Mouse (Mus musculus) neural tube, embryonic 13.5 days (tissue): Measurements from ENCODE around the gene Theg. TPM values are rescaled to one million over a fixed set of nuclear protein-coding genes. Genes with fewer than 3 reads are reported as not detected.

Experiments
- ATAC-seq: fragments of 200-750 bp; cut with Nextera tagmentation; 2 replicates; pipeline ENCODE4 v1.8.0; 2017; ENCODE audit warnings: low read depth, mild to moderate bottlenecking, moderate TSS enrichment, moderate library complexity
- H3K27ac ChIP-seq: fragments of 300-500 bp; sonication (generic); replicated peaks from 2 replicates; pipeline ENCODE4 v1.5.1; 2015; ENCODE audit warnings: moderate library complexity, mild to moderate bottlenecking, inconsistent platforms
- H3K27me3 ChIP-seq: fragments of 300-500 bp; sonication (generic); 2 replicates; pipeline ENCODE4 v1.6.1; 2015; ENCODE audit warnings: mild to moderate bottlenecking, inconsistent platforms
- H3K36me3 ChIP-seq: fragments of 300-500 bp; sonication (generic); 2 replicates; pipeline ENCODE4 v1.6.1; 2015; ENCODE audit warnings: mild to moderate bottlenecking, inconsistent platforms
- H3K4me1 ChIP-seq: fragments of 300-500 bp; sonication (generic); replicated peaks from 2 replicates; pipeline ENCODE4 v1.6.1; 2015; ENCODE audit warnings: inconsistent platforms
- H3K4me2 ChIP-seq: fragments of 300-500 bp; sonication (generic); 2 replicates; pipeline ENCODE4 v1.6.1; 2015; ENCODE audit warnings: inconsistent platforms, mild to moderate bottlenecking, moderate library complexity
- H3K4me3 ChIP-seq: fragments of 300-500 bp; sonication (generic); 2 replicates; pipeline ENCODE4 v1.5.1; 2015; ENCODE audit warnings: mild to moderate bottlenecking, inconsistent platforms
- H3K9ac ChIP-seq: fragments of 300-500 bp; sonication (generic); 2 replicates; pipeline ENCODE4 v1.6.1; 2015; ENCODE audit warnings: moderate library complexity, mild to moderate bottlenecking, inconsistent platforms
- H3K9me3 ChIP-seq: fragments of 300-500 bp; sonication (generic); 2 replicates; pipeline ENCODE4 v1.6.1; 2016; ENCODE audit warnings: inconsistent platforms
- WGBS: fragments of 180-500 bp; shearing (Covaris S2); methylation state at CpG from one replicate; pipeline ENCODE4 v1.1.7; 2015; 5-methylcytosine and 5-hydroxymethylcytosine counted together
- polyA plus RNA-seq: library from polyadenylated mRNA; unstranded; fragments of >200 nt; fragmentation: Nextera tagmentation; extraction: Ambion mirVana; gene quantifications from 2 replicates; pipeline ENCODE4 v1.2.1, GENCODE M21; 2015

Theg gene
- polyA plus RNA-seq, 1 experiment from 2014 or later, result not detected

GRCm38 (mm10) chr10:79612192-79613135, 25.3 kb upstream of the Theg start:
- no peaks in the 10 kb centered on the region for H3K36me3 ChIP-seq
- peak overlapping the region; percentile 58 for H3K4me3 ChIP-seq
- ATAC-seq, result peak; percentile 25; the same call in 1 of the 2 replicates
- H3K27ac ChIP-seq, result no peak overlapping the region
- H3K9me3 ChIP-seq, result no peaks in the 10 kb centered on the region
- 10% methylated on average over 51 of the region's 51 CpGs for WGBS
- peak overlapping the region; percentile 57 for H3K9ac ChIP-seq
- peak overlapping the region; percentile 93 for H3K4me2 ChIP-seq
- H3K4me1 ChIP-seq, result peaks cover 25% of the 10 kb centered on the region
- peaks cover 33% of the 10 kb centered on the region for H3K27me3 ChIP-seq

GRCm38 (mm10) chr10:79611296-79611695, 24.2 kb upstream of the Theg start:
- Histone ChIP-seq H3K27ac (no peak overlapping the region), H3K4me1 (peaks cover 25% of the 10 kb centered on the region), H3K27me3 (peaks cover 33% of the 10 kb centered on the region), H3K4me3 (no peak overlapping the region), H3K4me2 (no peak overlapping the region), H3K36me3 (no peaks in the 10 kb centered on the region), H3K9ac (no peak overlapping the region), H3K9me3 (no peaks in the 10 kb centered on the region)
- 27% methylated on average over 5 of the region's 5 CpGs for WGBS
- ATAC-seq, result no peak

- Histone ChIP-seq H3K4me1 (peaks cover 25% of the 10 kb centered on the region), H3K4me2 (no peak overlapping the region), H3K36me3 (no peaks in the 10 kb centered on the region), H3K27ac (no peak overlapping the region), H3K9me3 (no peaks in the 10 kb centered on the region), H3K9ac (no peak overlapping the region), H3K4me3 (no peak overlapping the region), H3K27me3 (peaks cover 33% of the 10 kb centered on the region)
- ATAC-seq, result no peak
- 87% methylated on average over 3 of the region's 3 CpGs for whole genome bisulfite sequencing
Measured at GRCm38 (mm10) chr10:79609276-79609675, 22.1 kb upstream of the Theg start.

GRCm38 (mm10) chr10:79607892-79608291, 20.8 kb upstream of the Theg start:
- WGBS, result 43% methylated on average over 2 of the region's 2 CpGs
- Histone ChIP-seq H3K4me1 (peaks cover 13% of the 10 kb centered on the region), H3K9me3 (no peaks in the 10 kb centered on the region), H3K36me3 (no peaks in the 10 kb centered on the region), H3K27me3 (peaks cover 24% of the 10 kb centered on the region), H3K9ac (no peak overlapping the region), H3K4me3 (no peak overlapping the region), H3K4me2 (no peak overlapping the region), H3K27ac (no peak overlapping the region)
- no peak for ATAC-seq

GRCm38 (mm10) chr10:79606537-79606936, 19.4 kb upstream of the Theg start:
- H3K27me3 ChIP-seq, result peaks cover 11% of the 10 kb centered on the region
- no peaks in the 10 kb centered on the region for H3K36me3 ChIP-seq
- H3K4me3 ChIP-seq, result no peak overlapping the region
- no peaks in the 10 kb centered on the region for H3K4me1 ChIP-seq
- H3K4me2 ChIP-seq, result no peak overlapping the region
- no peaks in the 10 kb centered on the region for H3K9me3 ChIP-seq
- no peak for ATAC-seq
- H3K9ac ChIP-seq, result no peak overlapping the region
- 75% methylated on average over 4 of the region's 4 CpGs for WGBS
- H3K27ac ChIP-seq, result no peak overlapping the region

GRCm38 (mm10) chr10:79597936-79598230, 10.8 kb upstream of the Theg start:
- no peak for ATAC-seq
- H3K27me3 ChIP-seq, result peaks cover 15% of the 10 kb centered on the region
- H3K4me2 ChIP-seq, result no peak overlapping the region
- WGBS, result 70% methylated on average over 4 of the region's 4 CpGs
- no peaks in the 10 kb centered on the region for H3K9me3 ChIP-seq
- no peak overlapping the region for H3K4me3 ChIP-seq
- H3K9ac ChIP-seq, result no peak overlapping the region
- H3K27ac ChIP-seq, result no peak overlapping the region
- no peaks in the 10 kb centered on the region for H3K4me1 ChIP-seq
- no peaks in the 10 kb centered on the region for H3K36me3 ChIP-seq

GRCm38 (mm10) chr10:79597051-79597935, 10.2 kb upstream of the Theg start:
- ATAC-seq, result no peak
- 41% methylated on average over 13 of the region's 13 CpGs for WGBS
- Histone ChIP-seq H3K9ac (no peak overlapping the region), H3K9me3 (no peaks in the 10 kb centered on the region), H3K4me1 (no peaks in the 10 kb centered on the region), H3K27ac (no peak overlapping the region), H3K4me3 (no peak overlapping the region), H3K27me3 (peaks cover 15% of the 10 kb centered on the region), H3K36me3 (no peaks in the 10 kb centered on the region), H3K4me2 (no peak overlapping the region)

- Histone ChIP-seq H3K36me3 (no peaks in the 10 kb centered on the region), H3K9ac (no peak overlapping the region), H3K4me1 (no peaks in the 10 kb centered on the region), H3K27ac (no peak overlapping the region), H3K9me3 (no peaks in the 10 kb centered on the region), H3K4me2 (no peak overlapping the region), H3K4me3 (no peak overlapping the region), H3K27me3 (peaks cover 15% of the 10 kb centered on the region)
- 59% methylated on average over 8 of the region's 8 CpGs for WGBS
- 0 out of 2 replicates have a peak, but pooled peaks have one; percentile 40 for ATAC-seq
Measured at GRCm38 (mm10) chr10:79595590-79595929, 8.4 kb upstream of the Theg start.

GRCm38 (mm10) chr10:79594872-79595589, 7.9 kb upstream of the Theg start:
- Histone ChIP-seq H3K27ac (no peak overlapping the region), H3K9me3 (no peaks in the 10 kb centered on the region), H3K36me3 (no peaks in the 10 kb centered on the region), H3K9ac (no peak overlapping the region), H3K4me2 (no peak overlapping the region), H3K4me3 (no peak overlapping the region), H3K4me1 (no peaks in the 10 kb centered on the region), H3K27me3 (peaks cover 15% of the 10 kb centered on the region)
- ATAC-seq, result peak; percentile 91
- WGBS, result 19% methylated on average over 17 of the region's 17 CpGs

GRCm38 (mm10) chr10:79594111-79594510, 7.0 kb upstream of the Theg start:
- H3K27me3 ChIP-seq, result peaks cover 15% of the 10 kb centered on the region
- WGBS, result 60% methylated on average over 6 of the region's 6 CpGs
- H3K4me2 ChIP-seq, result no peak overlapping the region
- no peak overlapping the region for H3K27ac ChIP-seq
- no peak overlapping the region for H3K9ac ChIP-seq
- no peaks in the 10 kb centered on the region for H3K9me3 ChIP-seq
- no peak for ATAC-seq
- no peaks in the 10 kb centered on the region for H3K4me1 ChIP-seq
- H3K4me3 ChIP-seq, result no peak overlapping the region
- H3K36me3 ChIP-seq, result no peaks in the 10 kb centered on the region

- Histone ChIP-seq H3K9ac (no peak overlapping the region), H3K4me2 (no peak overlapping the region), H3K27me3 (peaks cover 15% of the 10 kb centered on the region), H3K36me3 (no peaks in the 10 kb centered on the region), H3K27ac (no peak overlapping the region), H3K9me3 (no peaks in the 10 kb centered on the region), H3K4me3 (no peak overlapping the region), H3K4me1 (no peaks in the 10 kb centered on the region)
- WGBS, result 96% methylated on average over 1 of the region's 1 CpGs
- ATAC-seq, result no peak
Measured at GRCm38 (mm10) chr10:79590702-79591101, 3.6 kb upstream of the Theg start.

GRCm38 (mm10) chr10:79587752-79588126, 608 bp upstream of the Theg start:
- no peak overlapping the region for H3K4me2 ChIP-seq
- H3K27ac ChIP-seq, result no peak overlapping the region
- WGBS, result 77% methylated on average over 4 of the region's 4 CpGs
- H3K4me1 ChIP-seq, result no peaks in the 10 kb centered on the region
- ATAC-seq, result no peak
- no peak overlapping the region for H3K9ac ChIP-seq
- H3K4me3 ChIP-seq, result no peak overlapping the region
- H3K27me3 ChIP-seq, result no peaks in the 10 kb centered on the region
- no peaks in the 10 kb centered on the region for H3K36me3 ChIP-seq
- H3K9me3 ChIP-seq, result no peaks in the 10 kb centered on the region
